Mouse (Mus musculus): ENCODE results near the gene Cwf19l1. TPM values are rescaled to one million over a fixed set of nuclear protein-coding genes. Genes with fewer than 3 reads are reported as not detected.
A peak's percentile ranks its signal among the peaks of the same experiment; 100 is the strongest.

Gene Cwf19l1
- polyA plus RNA-seq, 1 experiment: 10.3 TPM

DNA sequence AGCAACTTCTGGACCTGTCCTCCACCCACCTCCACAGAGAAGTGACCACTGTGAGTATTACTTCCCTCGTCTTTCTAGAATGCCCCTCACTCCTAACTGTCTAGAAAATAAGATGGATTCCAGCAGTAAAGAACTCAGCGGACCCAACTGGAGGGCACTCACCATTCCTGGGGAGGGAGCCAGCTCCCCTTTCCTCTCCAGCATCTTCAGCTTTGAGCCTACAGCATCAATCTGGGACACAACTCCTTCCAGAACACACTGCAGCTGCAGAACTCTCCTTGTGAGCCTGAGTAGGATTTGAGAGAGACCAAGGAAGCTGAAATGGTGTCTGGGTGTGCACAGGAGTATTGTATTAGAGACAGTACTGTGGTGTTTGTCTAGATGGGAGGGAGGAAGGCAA lies 13.3 kb upstream of the Cwf19l1 start:
- H3K27me3 ChIP-seq (ENCODE audit: control insufficient read depth, insufficient read depth, insufficient read length): peaks cover 5% of the 10 kb centered on the region
- H3K79me2 ChIP-seq (ENCODE audit: control insufficient read depth, insufficient read depth): peaks cover 12% of the 10 kb centered on the region
- H3K36me3 ChIP-seq (ENCODE audit: control insufficient read depth, insufficient read depth): no peaks in the 10 kb centered on the region
- no peak overlapping the region for H3K4me3 ChIP-seq
- TF ChIP-seq TCF12 (IDR thresholded peaks at IDR 0.05; ENCODE audit: insufficient read depth, poor library complexity, severe bottlenecking): no peak
- TF ChIP-seq MYOG (IDR thresholded peaks at IDR 0.05; ENCODE audit: control insufficient read depth in 1 of 3, insufficient read depth in 1 of 3, insufficient read length in 2 of 3, low read depth in 2 of 3): no peak
- no peak for TF ChIP-seq POLR2A (IDR thresholded peaks at IDR 0.05; ENCODE audit: insufficient read length, low read depth)
- no peak for TF ChIP-seq REST (IDR thresholded peaks at IDR 0.05; ENCODE audit: insufficient read depth, insufficient read length)
- TF ChIP-seq TCF3 (IDR thresholded peaks at IDR 0.05; ENCODE audit: insufficient read length, low read depth): no peak
- no peak for TF ChIP-seq MYOD1 (IDR thresholded peaks at IDR 0.05; ENCODE audit: control insufficient read depth in 1 of 3, insufficient read length in 2 of 3, low read depth in 2 of 3)
- TF ChIP-seq POLR2AphosphoS2 (IDR thresholded peaks at IDR 0.05; ENCODE audit: insufficient read length, low read depth): no peak
- no peak for TF ChIP-seq CEBPB (IDR thresholded peaks at IDR 0.05; ENCODE audit: insufficient read depth, poor library complexity, severe bottlenecking)
- H3K4me2 ChIP-seq (ENCODE audit: low read depth): no peak overlapping the region
- no peak overlapping the region for H3ac ChIP-seq (ENCODE audit: control insufficient read depth, insufficient read length)

GRCm38 (mm10) chr19:44148345-44148744 lies 12.7 kb upstream of the Cwf19l1 start:
- H3ac ChIP-seq (ENCODE audit: control insufficient read depth, insufficient read length): no peak overlapping the region
- TF ChIP-seq MYOD1 (IDR thresholded peaks at IDR 0.05; ENCODE audit: control insufficient read depth in 1 of 3, insufficient read length in 2 of 3, low read depth in 2 of 3) (no peak), POLR2A (IDR thresholded peaks at IDR 0.05; ENCODE audit: insufficient read length, low read depth) (no peak), TCF12 (IDR thresholded peaks at IDR 0.05; ENCODE audit: insufficient read depth, poor library complexity, severe bottlenecking) (no peak), CEBPB (IDR thresholded peaks at IDR 0.05; ENCODE audit: insufficient read depth, poor library complexity, severe bottlenecking) (no peak), TCF3 (IDR thresholded peaks at IDR 0.05; ENCODE audit: insufficient read length, low read depth) (no peak), MAX (IDR thresholded peaks at IDR 0.05; ENCODE audit: low read depth) (no peak), MYOG (IDR thresholded peaks at IDR 0.05; ENCODE audit: control insufficient read depth in 1 of 3, insufficient read depth in 1 of 3, insufficient read length in 2 of 3, low read depth in 2 of 3) (no peak), SRF (IDR thresholded peaks at IDR 0.05; ENCODE audit: control insufficient read depth, insufficient read length, low read depth) (no peak)
- H3K27me3 ChIP-seq (ENCODE audit: control insufficient read depth, insufficient read depth, insufficient read length): peaks cover 5% of the 10 kb centered on the region
- H3K36me3 ChIP-seq (ENCODE audit: control insufficient read depth, insufficient read depth): no peaks in the 10 kb centered on the region
- no peak overlapping the region for H3K4me3 ChIP-seq
- H3K4me2 ChIP-seq (ENCODE audit: low read depth): no peak overlapping the region
- H3K79me2 ChIP-seq (ENCODE audit: control insufficient read depth, insufficient read depth): peaks cover 12% of the 10 kb centered on the region

GRCm38 (mm10) chr19:44146951-44147350 lies 11.3 kb upstream of the Cwf19l1 start:
- H3ac ChIP-seq (ENCODE audit: control insufficient read depth, insufficient read length): no peak overlapping the region
- H3K36me3 ChIP-seq (ENCODE audit: control insufficient read depth, insufficient read depth): peaks cover 13% of the 10 kb centered on the region
- H3K27me3 ChIP-seq (ENCODE audit: control insufficient read depth, insufficient read depth, insufficient read length): peaks cover 2% of the 10 kb centered on the region
- H3K4me3 ChIP-seq: peak overlapping the region; percentile 81
- H3K4me2 ChIP-seq (ENCODE audit: low read depth): no peak overlapping the region
- TF ChIP-seq TCF12 (IDR thresholded peaks at IDR 0.05; ENCODE audit: insufficient read depth, poor library complexity, severe bottlenecking) (no peak), MYOG (IDR thresholded peaks at IDR 0.05; ENCODE audit: control insufficient read depth in 1 of 3, insufficient read depth in 1 of 3, insufficient read length in 2 of 3, low read depth in 2 of 3) (no peak), SRF (IDR thresholded peaks at IDR 0.05; ENCODE audit: control insufficient read depth, insufficient read length, low read depth) (no peak), MYOD1 (IDR thresholded peaks at IDR 0.05; ENCODE audit: control insufficient read depth in 1 of 3, insufficient read length in 2 of 3, low read depth in 2 of 3) (no peak), POLR2AphosphoS2 (IDR thresholded peaks at IDR 0.05; ENCODE audit: insufficient read length, low read depth) (no peak), E2F4 (IDR thresholded peaks at IDR 0.05; ENCODE audit: insufficient read depth) (no peak), POLR2A (IDR thresholded peaks at IDR 0.05; ENCODE audit: insufficient read length, low read depth) (no peak)
- peaks cover 12% of the 10 kb centered on the region for H3K79me2 ChIP-seq (ENCODE audit: control insufficient read depth, insufficient read depth)

- Histone ChIP-seq H3ac (ENCODE audit: control insufficient read depth, insufficient read length) (peak overlapping the region; percentile 20), H3K4me2 (ENCODE audit: low read depth) (peak overlapping the region; percentile 70), H3K36me3 (ENCODE audit: control insufficient read depth, insufficient read depth) (peaks cover 18% of the 10 kb centered on the region), H3K79me2 (ENCODE audit: control insufficient read depth, insufficient read depth) (peaks cover 12% of the 10 kb centered on the region), H3K27me3 (ENCODE audit: control insufficient read depth, insufficient read depth, insufficient read length) (no peaks in the 10 kb centered on the region), H3K4me3 (peak overlapping the region; percentile 81)
- TF ChIP-seq TCF3 (IDR thresholded peaks at IDR 0.05; ENCODE audit: insufficient read length, low read depth) (no peak), USF1 (IDR thresholded peaks at IDR 0.05; ENCODE audit: low read depth) (no peak), SRF (IDR thresholded peaks at IDR 0.05; ENCODE audit: control insufficient read depth, insufficient read length, low read depth) (no peak)
These were observed 10.8 kb upstream of the Cwf19l1 start for GRCm38 (mm10) chr19:44146568-44146879.

GRCm38 (mm10) chr19:44145702-44146567 lies 10.3 kb upstream of the Cwf19l1 start, which contains the start of gene Bloc1s2:
TSS of gene Bloc1s2 (minus strand) at chr19:44146446.
- peak within 1 kb of the TSS; percentile 95 for H3K4me2 ChIP-seq (ENCODE audit: low read depth)
- H3K79me2 ChIP-seq (ENCODE audit: control insufficient read depth, insufficient read depth): peaks cover 12% of the 10 kb centered on the region
- H3K36me3 ChIP-seq (ENCODE audit: control insufficient read depth, insufficient read depth): peaks cover 23% of the 10 kb centered on the region
- H3K27me3 ChIP-seq (ENCODE audit: control insufficient read depth, insufficient read depth, insufficient read length): no peaks in the 10 kb centered on the region
- peak within 1 kb of the TSS; percentile 20 for H3ac ChIP-seq (ENCODE audit: control insufficient read depth, insufficient read length)
- no peak for TF ChIP-seq E2F4 (IDR thresholded peaks at IDR 0.05; ENCODE audit: insufficient read depth)
- peak; percentile 93 for TF ChIP-seq POLR2A (IDR thresholded peaks at IDR 0.05; ENCODE audit: insufficient read length, low read depth)
- TF ChIP-seq REST (IDR thresholded peaks at IDR 0.05; ENCODE audit: insufficient read depth, insufficient read length): no peak
- TF ChIP-seq MAX (IDR thresholded peaks at IDR 0.05; ENCODE audit: low read depth): no peak
- TF ChIP-seq MYOG (IDR thresholded peaks at IDR 0.05; ENCODE audit: control insufficient read depth in 1 of 3, insufficient read depth in 1 of 3, insufficient read length in 2 of 3, low read depth in 2 of 3): peak in 1 of 3 experiments; percentile 4
- peak; percentile 92 for TF ChIP-seq POLR2AphosphoS2 (IDR thresholded peaks at IDR 0.05; ENCODE audit: insufficient read length, low read depth)
- H3K4me3 ChIP-seq: peak within 1 kb of the TSS; percentile 81

All from myocyte (in vitro differentiated cells).